Mouse (Mus musculus) testis, postnatal 14 days (tissue): ENCODE results near the gene Ggn.
"Not testable (repeated sequence)": the region's sequence is repeated elsewhere in the genome, so short reads cannot be mapped to it uniquely, and the experiment has no call there.

ENCODE experiments used
- DNase-seq: peaks from one replicate; pipeline ENCODE4 v3.0.0; 2021; ENCODE audit warnings: low spot score

The Ggn gene

DNA sequence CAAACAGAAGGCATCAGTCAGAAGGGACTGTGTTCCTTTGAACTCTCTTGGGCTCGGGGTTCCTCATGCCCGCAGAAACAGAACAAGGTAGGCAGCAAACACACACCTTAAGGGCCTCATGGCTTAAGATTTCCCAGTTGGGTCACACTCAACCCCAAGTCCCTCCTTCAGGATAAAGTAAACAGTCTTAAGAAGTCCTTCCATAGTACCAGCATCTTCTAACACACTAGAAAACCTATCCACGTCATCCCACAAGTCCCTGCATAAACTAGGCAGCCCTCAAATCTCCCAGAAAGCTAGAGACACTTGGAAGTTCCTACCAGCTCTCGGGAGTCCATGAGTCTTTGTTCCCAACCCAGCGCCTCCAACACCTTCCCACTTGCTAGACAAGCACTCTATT lies 7.7 kb upstream of the Ggn start:
- DNase-seq, result no peak

DNA sequence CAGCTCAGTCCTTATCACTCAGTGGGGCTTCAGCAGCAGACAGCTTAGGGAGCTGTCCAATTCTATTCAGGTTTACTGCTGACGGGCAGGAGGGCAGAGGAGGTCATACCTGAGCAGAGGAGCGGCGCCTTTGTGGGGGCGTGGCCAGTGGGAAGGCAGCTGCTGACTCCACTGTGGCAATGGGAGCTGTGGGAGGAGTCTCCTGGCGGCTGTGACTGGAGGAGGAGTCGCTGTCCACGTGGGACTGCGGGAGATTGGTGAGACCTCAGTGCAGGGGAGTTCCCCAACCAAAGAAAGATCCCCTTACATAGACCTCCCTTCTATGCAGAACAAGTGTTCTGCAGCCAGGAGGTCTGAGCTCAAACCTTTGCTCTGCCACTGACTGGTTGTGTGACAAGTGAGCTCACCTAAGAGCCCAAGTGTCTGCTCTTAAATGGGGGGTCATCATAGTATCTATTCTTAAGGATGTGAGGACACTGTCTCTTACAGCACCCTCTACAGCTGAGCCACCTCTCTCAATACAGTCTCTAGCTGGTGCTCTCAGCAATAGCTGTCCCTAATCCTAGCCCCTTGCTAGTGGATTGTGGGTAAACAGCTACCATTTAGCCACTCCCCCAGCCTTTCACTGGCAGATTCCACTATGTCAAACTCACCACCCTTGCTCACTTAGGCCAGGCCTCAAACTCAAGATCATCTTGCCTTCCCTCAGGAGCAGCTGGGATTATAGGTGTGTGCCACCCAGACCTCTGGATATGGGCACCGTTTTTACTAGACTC lies 7.1 kb upstream of the Ggn start:
- DNase-seq, result no peak

DNA sequence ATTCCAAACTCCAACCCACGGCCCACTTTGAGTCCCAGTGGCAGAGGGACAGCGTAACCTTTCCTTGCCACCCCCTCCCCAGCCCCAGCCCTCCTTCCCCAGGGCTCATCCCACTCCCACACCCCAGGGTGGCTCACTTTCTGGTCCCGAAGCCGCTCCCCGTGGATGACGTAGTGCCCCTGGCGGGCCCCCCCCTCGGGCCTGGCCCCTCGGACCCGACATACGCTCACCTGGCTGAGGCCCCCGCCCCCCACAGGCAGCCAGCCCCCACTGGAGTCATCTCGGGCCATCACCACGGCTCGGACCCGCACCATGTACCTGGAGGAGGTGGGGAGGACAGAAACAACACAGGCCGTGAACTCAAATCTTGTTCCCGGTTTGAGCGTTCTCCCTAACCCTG lies 2.4 kb upstream of the Ggn start:
- DNase-seq, result no peak

DNA sequence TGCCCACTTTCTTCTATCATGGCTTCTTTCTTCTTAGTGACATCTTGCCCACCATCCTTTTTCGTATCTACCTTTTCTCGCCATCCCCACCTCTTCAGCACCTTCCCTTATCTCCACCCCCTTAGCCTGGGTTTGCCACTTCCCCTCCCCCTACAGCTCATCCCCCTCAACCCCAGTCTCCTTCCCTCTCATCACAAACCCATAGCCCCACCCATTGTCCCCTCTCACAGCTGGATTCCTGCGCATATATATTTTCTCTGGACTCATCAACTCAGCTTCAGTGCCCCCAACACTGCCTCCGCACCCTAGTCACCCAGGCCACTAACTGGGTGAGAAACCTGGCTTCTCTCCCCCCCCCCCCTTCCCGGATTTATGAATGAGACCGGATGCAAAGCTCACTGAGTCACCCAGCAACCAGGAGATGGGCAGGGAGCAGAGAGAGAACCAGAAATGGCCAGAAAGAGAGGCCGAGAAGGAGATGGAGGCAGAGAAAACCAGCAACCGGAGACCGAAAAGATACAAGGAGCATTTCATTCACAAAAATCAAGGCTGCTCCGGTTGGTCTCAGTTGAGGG lies 1.8 kb upstream of the Ggn start:
- no peak for DNase-seq

DNA sequence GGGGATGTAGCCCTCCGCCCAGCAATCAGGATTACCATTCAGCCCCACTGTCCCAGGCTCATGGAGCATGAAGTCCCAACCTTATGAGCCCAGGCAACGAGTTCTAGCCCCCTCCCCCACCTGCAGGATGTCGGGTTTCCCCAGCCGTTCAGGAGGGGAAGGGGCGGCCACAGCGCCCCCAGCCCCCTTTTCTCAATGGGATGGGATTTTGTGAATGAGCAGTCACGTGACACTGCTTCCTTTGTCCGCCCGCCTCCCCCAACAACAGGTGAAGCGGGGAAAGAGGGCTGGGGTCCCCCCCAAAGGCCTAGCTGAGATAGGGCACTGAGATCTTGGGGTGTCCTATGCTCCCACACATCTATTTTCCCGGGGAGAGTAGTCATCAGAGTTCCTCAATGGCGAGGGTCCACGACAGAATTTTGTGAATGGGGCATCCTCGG lies 1.2 kb upstream of the Ggn start:
- peak; percentile 44 for DNase-seq

DNA sequence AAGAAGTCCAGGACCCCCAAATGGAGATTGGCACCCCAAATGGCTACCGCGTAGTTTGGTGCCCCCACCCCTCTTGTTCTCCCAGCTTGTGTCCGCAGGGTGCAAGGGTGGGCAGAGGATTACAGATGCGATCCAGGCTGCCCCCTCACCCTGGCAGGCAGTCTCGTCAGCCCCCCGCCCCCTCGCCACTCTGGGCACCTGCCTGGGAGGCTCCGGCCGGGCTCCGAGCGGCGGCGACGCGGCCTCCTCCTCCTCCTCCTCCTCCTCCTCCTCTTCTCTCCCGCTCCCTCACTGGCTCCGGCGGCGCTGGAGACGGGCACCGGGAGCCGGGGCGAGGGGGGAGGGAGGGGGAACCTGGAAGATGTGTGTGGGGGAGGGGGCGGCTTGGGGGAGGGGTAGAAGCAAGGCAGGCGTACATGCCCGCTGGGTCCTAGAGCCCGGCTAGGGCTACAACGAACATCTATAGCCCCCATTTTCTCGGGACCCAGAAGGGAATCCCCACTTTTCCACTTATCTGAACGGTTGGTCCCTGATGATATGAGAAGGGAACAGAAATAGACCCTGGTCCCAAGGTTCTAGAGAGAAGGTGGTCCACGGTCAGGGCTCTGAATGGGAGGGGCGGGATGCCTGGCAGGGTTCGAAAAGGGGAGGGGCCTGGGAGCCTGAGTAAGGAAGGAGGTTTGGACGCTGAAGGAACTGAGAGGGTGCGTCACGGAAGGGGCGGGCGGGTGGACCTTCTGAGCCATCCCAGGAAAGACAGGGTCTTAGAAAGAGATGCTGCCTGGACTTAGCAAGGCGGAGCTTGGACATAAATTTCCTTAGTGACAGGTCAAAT lies 562 bp upstream of the Ggn start:
- DNase-seq, result peak; percentile 83

DNA sequence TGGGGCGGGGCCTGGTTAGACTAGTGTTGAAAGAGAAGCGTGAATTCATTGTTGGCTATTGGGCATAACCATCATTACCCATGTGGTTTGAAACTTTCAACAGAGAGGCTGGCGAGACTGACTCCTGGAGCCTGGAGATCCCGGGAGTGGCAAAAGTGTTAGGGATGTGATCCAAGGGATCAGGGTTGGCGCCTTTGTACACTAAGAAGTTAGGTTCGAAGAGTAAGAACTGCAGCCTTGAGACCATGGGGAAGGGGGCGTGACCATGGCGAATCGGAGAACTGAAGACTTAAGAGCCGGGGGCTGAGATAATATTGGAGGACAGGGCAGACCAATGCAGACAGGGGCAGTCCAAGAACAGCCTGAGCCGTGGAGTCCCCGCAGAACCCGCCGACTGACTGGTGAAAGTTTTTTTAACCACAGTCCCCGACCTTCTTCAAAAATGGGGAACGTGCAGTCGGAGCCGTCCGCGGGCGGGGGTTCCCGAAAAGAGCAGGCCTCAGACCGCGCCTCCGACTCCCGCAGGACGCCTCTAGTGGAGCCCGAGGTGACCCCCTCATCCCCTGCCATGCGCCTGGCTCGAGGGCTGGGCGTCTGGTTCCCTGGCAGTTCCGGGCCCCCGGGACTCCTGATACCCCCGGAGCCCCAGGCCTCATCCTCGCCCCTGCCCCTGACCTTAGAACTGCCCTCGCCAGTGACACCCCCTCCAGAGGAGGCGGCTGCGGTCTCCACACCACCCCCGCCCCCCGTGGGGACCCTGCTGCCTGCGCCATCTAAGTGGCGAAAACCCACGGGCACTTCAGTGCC lies 948 bp downstream of the Ggn start:
- DNase-seq, result no peak

DNA sequence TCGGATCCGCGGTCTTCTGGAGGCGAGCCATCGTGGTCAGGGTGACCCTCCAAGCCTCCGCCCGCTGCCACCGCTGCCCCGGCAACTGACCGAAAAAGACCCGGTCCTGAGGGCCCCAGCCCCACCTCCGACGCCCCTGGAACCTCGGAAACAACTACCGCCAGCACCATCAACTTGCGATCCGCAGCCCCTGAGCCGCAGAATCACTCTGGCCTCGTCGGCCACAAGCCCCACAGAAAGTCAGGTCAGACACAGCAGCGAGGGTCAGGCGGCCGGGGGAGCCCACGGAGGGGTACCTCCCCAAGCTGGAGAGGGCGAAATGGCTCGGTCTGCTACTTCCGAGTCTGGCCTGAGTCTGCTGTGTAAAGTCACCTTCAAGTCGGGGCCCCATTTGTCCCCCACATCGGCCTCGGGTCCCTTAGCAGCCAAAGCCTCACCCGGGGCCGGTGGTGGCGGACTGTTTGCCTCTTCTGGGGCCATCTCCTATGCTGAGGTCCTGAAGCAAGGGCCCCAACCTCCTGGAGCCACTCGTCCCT lies 1.6 kb downstream of the Ggn start:
- no peak for DNase-seq

DNA sequence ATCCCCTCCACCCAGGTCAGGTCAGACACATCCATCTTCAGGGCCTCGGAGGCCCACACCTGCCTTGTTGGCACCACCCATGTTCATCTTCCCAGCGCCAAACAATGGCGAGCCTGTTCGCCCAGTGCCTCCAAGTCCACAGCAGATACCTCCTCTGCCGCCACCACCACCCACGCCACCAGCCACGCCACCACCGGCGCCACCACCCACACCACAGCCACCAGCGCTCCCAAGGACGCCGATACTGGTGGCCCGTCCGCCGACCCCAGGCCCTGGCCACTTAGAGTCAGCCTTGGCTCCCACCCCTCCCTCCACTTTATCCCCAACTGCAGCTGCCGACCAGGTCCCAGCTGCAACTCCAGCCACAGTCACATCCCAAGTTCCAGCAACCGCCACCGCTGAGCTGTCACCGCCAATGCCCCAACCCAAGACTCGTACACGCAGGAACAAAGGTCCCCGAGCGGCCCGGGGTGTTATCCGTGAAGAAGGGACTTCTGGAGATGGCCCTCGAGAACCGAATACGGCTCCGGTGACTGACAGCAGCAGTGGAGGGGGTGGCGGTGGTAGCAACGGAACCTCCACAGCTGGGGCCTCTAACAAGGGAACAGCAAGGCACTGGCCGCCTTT lies 2.5 kb downstream of the Ggn start:
- no peak for DNase-seq

DNA sequence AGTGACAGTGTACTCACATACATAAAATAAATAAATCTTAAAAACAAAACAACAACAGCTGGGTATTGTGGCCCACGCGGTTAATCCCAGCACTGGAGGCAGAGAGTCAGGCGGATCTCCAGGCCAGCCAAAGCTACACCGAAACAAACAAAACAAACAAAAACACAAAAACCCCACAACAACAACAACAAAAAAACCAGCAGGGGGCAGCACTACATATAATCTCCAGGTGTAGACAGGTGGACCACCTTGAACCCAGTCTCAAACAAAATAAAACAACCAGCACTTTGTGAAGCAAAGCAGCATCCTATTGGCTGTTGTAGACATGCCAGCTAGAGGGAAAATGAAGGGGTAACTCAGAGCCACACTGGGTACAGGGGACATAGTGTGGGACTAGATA lies 8.1 kb downstream of the Ggn start:
- no peak for DNase-seq

DNA sequence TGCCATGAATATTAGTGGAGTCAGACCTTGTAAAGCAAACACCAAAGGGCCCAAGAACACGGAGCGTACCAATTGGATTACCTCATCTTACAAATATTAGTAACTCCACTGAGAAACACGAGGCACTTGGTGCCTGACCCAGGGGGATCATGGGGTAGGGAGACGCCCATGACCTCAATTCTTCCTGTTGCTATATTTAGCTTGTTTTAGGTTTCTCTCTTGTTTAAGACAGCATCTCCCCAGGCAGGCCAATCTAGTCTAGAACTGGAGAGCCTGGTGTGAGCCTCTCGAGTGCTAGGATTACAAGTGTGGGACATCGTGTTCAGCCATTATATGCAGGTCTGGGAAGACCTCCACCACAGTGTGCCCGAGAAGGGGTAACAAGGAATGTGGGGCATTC lies 9.3 kb downstream of the Ggn start:
- DNase-seq, result no peak

DNA sequence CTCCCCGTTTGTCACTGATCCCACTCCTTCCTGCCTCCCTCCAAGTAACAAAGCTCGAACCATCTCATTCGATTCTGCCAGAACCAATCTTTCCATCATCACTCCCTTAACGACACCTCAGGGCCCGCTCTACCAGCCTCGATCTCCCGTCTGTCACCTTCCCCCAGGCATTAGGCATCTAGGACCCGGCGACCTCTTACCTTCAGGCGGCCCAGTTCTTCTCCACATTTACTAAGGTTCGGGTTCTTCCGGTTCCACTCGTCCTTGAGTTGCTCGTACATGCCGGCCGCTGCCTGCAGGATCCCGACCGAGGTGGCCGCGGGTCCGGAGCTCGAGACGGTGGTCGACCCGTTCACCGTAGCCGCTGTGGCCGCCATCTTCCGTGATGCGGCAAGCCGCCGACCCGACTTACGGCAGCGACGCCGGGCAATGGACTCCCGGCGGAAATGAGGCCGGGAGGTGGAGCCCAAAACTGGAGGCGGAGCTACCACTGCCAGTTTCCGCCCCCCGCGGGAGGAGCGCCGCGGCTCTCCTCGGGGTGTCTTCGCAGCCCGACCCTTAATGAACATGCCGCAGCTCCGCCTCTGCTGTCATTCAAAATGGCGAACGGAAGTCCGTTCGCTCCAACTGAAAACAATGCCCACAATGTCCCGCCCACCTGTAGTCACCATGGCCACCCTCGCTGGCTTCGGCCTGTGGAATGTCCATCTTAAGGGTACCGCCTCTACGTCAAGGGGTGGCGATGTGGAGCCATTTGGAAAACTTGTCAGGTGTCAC lies 10.3 kb downstream of the Ggn start, which contains the start of gene Psmd8:
Gene Psmd8 (minus strand): TSS at position 625 of the 777 bp plus-strand sequence.
- peak; percentile 96 for DNase-seq

DNA sequence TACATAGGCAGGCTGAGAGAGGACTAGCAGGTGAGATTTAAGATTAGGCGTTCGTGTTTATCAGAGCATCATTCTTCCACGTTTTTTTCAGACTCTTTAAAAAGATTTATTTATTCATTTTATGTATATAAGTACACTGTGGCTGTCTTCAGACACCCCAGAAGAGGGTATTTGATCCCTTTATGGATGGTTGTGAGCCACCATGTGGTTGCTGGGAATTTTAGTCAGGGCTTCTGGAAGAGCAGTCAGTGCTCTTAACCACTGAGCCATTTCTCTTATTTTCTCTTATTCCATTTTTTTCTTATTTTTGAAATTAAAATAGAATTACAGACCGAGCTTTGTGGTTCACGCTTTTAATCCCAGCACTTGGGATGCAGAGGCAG lies 10.8 kb downstream of the Ggn start:
- DNase-seq, result no peak

DNA sequence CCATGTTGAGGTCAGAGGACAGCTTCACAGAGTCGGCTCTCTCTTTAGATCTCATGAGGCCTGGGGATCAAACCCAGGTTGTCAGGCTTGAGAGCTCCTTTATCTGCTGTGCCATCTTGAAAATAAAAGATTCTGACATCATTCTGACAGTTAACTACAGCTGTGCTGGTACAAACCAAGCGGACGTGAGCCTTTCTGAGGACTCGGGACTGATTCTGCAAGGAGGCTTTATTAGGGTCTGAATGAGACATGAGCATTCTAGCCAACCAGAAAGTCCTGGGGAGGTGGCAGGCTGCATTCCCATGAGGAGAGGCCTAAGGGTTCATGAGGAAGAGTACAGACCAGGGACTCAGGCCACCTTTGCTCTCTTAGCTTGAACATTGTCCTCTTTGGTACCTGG lies 11.3 kb downstream of the Ggn start:
- not testable (repeated sequence) for DNase-seq

DNA sequence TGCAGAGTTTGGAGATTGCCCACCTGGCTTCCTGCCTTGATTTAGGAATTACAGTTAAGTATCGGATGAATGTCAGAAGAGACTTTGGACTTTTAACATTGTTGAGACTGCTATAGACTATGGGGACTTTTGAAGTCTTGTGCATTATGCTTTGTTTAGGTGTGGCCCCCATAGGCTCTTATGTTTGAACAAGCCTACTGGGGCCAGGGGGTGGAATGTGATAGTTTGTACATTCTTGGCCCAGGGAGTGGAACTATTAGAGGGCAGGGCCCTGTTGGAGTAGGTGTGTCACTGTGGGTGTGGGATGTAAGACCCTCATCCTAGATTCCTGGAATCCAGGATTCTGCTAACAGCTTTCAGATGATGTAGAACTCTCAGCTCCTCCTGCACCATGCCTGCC lies 24.2 kb downstream of the Ggn start:
- not testable (repeated sequence) for DNase-seq

DNA sequence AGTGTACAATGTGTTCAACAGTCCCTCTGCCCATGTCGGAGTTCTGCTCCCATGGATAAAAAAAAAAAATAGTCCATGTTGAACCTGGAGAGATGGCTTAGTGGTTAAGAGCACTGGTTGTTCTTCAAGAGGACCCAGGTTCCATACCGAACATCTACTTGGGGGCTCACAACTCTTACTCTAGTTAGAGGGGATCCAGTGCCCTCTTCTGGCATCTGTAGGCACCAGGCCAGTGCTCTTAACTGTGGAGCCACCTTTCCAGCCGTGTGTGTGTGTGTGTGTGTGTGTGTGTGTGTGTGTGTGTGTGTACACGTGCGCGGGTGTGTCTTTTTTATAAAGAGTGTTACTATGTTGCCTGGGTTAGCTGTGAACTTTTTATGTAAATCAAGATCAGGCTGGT lies 32.6 kb downstream of the Ggn start:
- DNase-seq, result no peak

DNA sequence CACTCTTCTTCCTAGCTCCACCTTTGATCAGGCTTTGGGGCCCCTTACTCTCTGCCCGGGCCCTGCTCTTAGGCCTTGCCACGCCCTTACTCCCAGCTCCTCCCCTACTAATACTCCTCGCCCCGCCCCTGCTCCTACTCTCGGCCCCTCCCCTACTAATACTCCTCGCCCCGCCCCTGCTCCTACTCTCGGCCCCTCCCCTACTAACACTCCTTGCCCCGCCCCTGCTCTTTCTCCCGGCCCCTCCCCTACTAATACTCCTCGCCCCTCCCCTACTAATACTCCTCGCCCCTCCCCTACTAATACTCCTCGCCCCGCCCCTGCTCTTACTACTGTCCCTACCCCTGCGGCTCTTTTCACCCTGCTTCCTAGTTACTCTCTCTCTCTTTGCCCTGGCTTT lies 41.0 kb downstream of the Ggn start:
- DNase-seq, result peak; percentile 79

DNA sequence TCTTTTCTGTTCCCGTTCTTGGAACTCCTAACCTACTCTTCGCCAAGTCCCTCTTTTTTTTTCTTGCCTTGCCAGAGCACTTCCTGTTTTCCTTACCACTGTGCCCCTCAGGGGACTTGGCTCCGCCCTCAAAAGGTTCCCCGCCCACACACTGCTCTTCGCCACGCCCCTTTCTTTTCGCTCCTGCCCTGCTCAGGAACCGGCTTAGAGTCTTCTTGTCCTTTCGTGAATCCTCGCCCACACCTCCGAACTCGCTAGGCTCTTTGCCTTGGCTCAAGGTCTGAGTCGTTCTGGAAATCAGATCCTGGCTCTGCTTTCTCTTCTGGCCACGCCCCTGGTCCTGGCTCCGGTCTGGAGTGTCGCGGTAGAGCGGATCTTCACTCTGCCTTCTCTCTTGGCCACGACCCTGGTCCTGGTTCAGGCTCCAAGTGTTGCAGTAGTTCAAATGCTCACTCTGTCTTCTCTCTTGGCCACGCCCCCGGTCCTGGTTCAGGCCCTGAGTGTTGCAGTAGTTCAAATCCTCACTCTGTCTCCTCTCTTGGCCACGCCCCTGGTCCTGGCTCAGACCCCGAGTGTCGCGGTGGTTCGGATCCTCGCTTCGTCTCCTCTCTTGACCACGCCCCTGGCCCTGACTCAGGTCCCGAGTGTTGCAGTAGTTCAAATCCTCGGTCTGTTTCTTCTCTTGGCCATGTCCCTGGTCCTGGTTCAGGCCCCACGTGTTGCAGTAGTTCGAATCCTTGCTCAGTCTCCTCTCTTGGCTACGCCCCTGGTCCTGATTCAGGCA lies 41.6 kb downstream of the Ggn start:
- peak; percentile 91 for DNase-seq

DNA sequence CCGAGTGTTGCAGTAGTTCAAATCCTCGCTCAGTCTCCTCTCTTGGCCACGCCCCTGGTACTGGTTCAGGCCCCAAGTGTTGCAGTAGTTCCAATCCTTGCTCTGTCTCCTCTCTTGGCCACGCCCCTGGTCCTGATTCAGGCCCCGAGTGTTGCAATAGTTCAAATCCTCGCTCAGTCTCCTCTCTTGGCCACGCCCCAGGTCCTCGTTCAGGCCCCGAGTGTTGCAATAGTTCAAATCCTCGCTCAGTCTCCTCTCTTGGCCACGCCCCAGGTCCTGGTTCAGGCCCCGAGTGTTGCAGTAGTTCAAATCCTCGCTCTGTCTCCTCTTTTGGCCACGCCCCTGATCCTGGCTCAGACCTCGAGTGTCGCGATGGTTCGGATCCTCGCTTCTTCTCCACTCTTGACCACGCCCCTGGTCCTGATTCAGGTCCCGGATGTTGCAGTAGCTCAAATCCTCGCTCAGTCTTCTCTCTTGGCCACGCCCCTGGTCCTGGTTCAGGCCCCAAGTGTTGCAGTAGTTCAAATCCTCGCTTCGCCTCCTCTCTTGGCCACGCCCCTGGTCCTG lies 42.3 kb downstream of the Ggn start:
- peak; percentile 88 for DNase-seq
